Mouse (Mus musculus) neural tube, embryonic 12.5 days (tissue): ENCODE results near the gene Rnf180. TPM values are rescaled to one million over a fixed set of nuclear protein-coding genes. Genes with fewer than 3 reads are reported as not detected.
"Not testable (repeated sequence)": the region's sequence is repeated elsewhere in the genome, so short reads cannot be mapped to it uniquely, and the experiment has no call there.

Experiments
- ATAC-seq: fragments of 200-750 bp; cut with Nextera tagmentation; 2 replicates; pipeline ENCODE4 v1.8.0; 2017; ENCODE audit warnings: low read depth, mild to moderate bottlenecking, moderate TSS enrichment, moderate library complexity; ENCODE audit not compliant: low FRiP score
- H3K27ac ChIP-seq: fragments of 300-500 bp; sonication (generic); 2 replicates; pipeline ENCODE4 v1.5.1; 2016
- H3K27me3 ChIP-seq: fragments of 300-500 bp; sonication (generic); replicated peaks from 2 replicates; pipeline ENCODE4 v1.6.1; 2016; ENCODE audit warnings: mild to moderate bottlenecking
- H3K36me3 ChIP-seq: fragments of 300-500 bp; sonication (generic); 2 replicates; pipeline ENCODE4 v1.6.1; 2016; ENCODE audit warnings: mild to moderate bottlenecking
- H3K4me1 ChIP-seq: fragments of 300-500 bp; sonication (generic); 2 replicates; pipeline ENCODE4 v1.6.1; 2016
- H3K4me2 ChIP-seq: fragments of 300-500 bp; sonication (generic); replicated peaks from 2 replicates; pipeline ENCODE4 v1.6.1; 2016; ENCODE audit warnings: mild to moderate bottlenecking
- H3K4me3 ChIP-seq: fragments of 300-500 bp; sonication (generic); 2 replicates; pipeline ENCODE4 v1.5.1; 2016
- H3K9ac ChIP-seq: fragments of 300-500 bp; sonication (generic); 2 replicates; pipeline ENCODE4 v1.6.1; 2016; ENCODE audit warnings: mild to moderate bottlenecking
- H3K9me3 ChIP-seq: fragments of 300-500 bp; sonication (generic); 2 replicates; pipeline ENCODE4 v1.6.1; 2016; ENCODE audit warnings: mild to moderate bottlenecking
- WGBS: fragments of 180-500 bp; shearing (Covaris S2); methylation state at CpG from one replicate; pipeline ENCODE4 v1.1.7; 2016; 5-methylcytosine and 5-hydroxymethylcytosine counted together
- polyA plus RNA-seq: library from polyadenylated mRNA; unstranded; fragments of >200 nt; fragmentation: Nextera tagmentation; extraction: Ambion mirVana; gene quantifications from 2 replicates; pipeline ENCODE4 v1.2.1, GENCODE M21; 2016

Gene Rnf180
- polyA plus RNA-seq, result 12.8 and 13.0 TPM in 2 replicates

- peak within 1 kb of the TSS; percentile 83 for H3K4me2 ChIP-seq
- no peak for ATAC-seq
- peaks cover 13% of the 10 kb centered on the region for H3K4me1 ChIP-seq
- H3K4me3 ChIP-seq, result peak within 1 kb of the TSS; percentile 85
- H3K36me3 ChIP-seq, result no peaks in the 10 kb centered on the region
- H3K27ac ChIP-seq, result peak within 1 kb of the TSS; percentile 20; the same call in 1 of the 2 replicates
- H3K9me3 ChIP-seq, result no peaks in the 10 kb centered on the region
- H3K27me3 ChIP-seq, result no peaks in the 10 kb centered on the region
- peak within 1 kb of the TSS; percentile 94 for H3K9ac ChIP-seq
- WGBS, result 59% methylated on average over 11 of the region's 11 CpGs
Measured at GRCm38 (mm10) chr13:105294715-105295114, at the start of gene Rnf180. TSS of gene Rnf180 (minus strand) at chr13:105294815.

GRCm38 (mm10) chr13:105331199-105331968 lies 36.8 kb upstream of the Rnf180 start:
- Histone ChIP-seq H3K4me2 (no peak overlapping the region), H3K9me3 (no peaks in the 10 kb centered on the region), H3K27me3 (no peaks in the 10 kb centered on the region), H3K9ac (no peak overlapping the region), H3K36me3 (no peaks in the 10 kb centered on the region), H3K4me1 (no peaks in the 10 kb centered on the region), H3K27ac (no peak overlapping the region), H3K4me3 (no peak overlapping the region)
- 79% methylated on average over 5 of the region's 5 CpGs for WGBS
- ATAC-seq, result no peak

- Histone ChIP-seq H3K4me3 (no peak overlapping the region), H3K9ac (no peak overlapping the region), H3K36me3 (no peaks in the 10 kb centered on the region), H3K4me2 (no peak overlapping the region), H3K9me3 (no peaks in the 10 kb centered on the region), H3K4me1 (no peaks in the 10 kb centered on the region), H3K27me3 (no peaks in the 10 kb centered on the region), H3K27ac (no peak overlapping the region)
- WGBS, result 79% methylated on average over 1 of the region's 1 CpGs
- no peak for ATAC-seq
Measured at GRCm38 (mm10) chr13:105326946-105327345, 32.3 kb upstream of the Rnf180 start.

GRCm38 (mm10) chr13:105316926-105317325 lies 22.3 kb upstream of the Rnf180 start:
- 91% methylated on average over 1 of the region's 1 CpGs for WGBS
- no peaks in the 10 kb centered on the region for H3K4me1 ChIP-seq
- no peaks in the 10 kb centered on the region for H3K9me3 ChIP-seq
- H3K27ac ChIP-seq, result no peak overlapping the region
- no peak overlapping the region for H3K4me3 ChIP-seq
- no peaks in the 10 kb centered on the region for H3K27me3 ChIP-seq
- H3K36me3 ChIP-seq, result no peaks in the 10 kb centered on the region
- H3K9ac ChIP-seq, result no peak overlapping the region
- no peak for ATAC-seq
- H3K4me2 ChIP-seq, result no peak overlapping the region

DNA sequence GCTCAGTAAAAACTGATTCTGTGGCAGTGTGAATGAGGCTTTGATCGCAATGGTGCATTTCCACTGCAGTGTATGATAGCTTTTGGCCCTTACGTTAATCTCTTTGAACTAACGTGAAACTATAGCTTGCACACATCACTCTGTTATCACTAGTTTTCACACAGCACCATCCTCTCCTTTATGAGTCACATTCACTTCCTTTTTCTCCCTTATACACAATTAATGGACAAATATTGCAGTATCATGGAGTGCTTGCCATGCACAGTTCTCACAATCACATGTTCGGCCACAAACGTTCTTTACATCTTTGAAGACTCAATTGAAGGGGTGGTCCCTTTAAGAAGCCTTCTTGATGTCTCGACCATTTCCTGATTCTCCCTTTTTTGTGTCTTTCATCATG lies 21.4 kb upstream of the Rnf180 start:
- WGBS, result 84% methylated on average over 6 of the region's 6 CpGs
- H3K4me3 ChIP-seq, result no peak overlapping the region
- H3K36me3 ChIP-seq, result no peaks in the 10 kb centered on the region
- no peak for ATAC-seq
- H3K9ac ChIP-seq, result no peak overlapping the region
- H3K27me3 ChIP-seq, result no peaks in the 10 kb centered on the region
- H3K9me3 ChIP-seq, result no peaks in the 10 kb centered on the region
- no peak overlapping the region for H3K4me2 ChIP-seq
- H3K27ac ChIP-seq, result no peak overlapping the region
- no peaks in the 10 kb centered on the region for H3K4me1 ChIP-seq

GRCm38 (mm10) chr13:105312763-105313162 lies 18.1 kb upstream of the Rnf180 start:
- no peak for ATAC-seq
- WGBS, result 87% methylated on average over 6 of the region's 6 CpGs
- no peak overlapping the region for H3K4me2 ChIP-seq
- H3K9me3 ChIP-seq, result no peaks in the 10 kb centered on the region
- no peaks in the 10 kb centered on the region for H3K27me3 ChIP-seq
- no peaks in the 10 kb centered on the region for H3K36me3 ChIP-seq
- no peaks in the 10 kb centered on the region for H3K4me1 ChIP-seq
- no peak overlapping the region for H3K4me3 ChIP-seq
- no peak overlapping the region for H3K27ac ChIP-seq
- no peak overlapping the region for H3K9ac ChIP-seq

- not testable (repeated sequence) for H3K4me3 ChIP-seq, H3K4me2 ChIP-seq, H3K9me3 ChIP-seq, H3K4me1 ChIP-seq, H3K9ac ChIP-seq, H3K27me3 ChIP-seq, H3K36me3 ChIP-seq, ATAC-seq, H3K27ac ChIP-seq
- WGBS, result 84% methylated on average over 4 of the region's 4 CpGs
Measured at GRCm38 (mm10) chr13:105310562-105310961, 15.9 kb upstream of the Rnf180 start.

DNA sequence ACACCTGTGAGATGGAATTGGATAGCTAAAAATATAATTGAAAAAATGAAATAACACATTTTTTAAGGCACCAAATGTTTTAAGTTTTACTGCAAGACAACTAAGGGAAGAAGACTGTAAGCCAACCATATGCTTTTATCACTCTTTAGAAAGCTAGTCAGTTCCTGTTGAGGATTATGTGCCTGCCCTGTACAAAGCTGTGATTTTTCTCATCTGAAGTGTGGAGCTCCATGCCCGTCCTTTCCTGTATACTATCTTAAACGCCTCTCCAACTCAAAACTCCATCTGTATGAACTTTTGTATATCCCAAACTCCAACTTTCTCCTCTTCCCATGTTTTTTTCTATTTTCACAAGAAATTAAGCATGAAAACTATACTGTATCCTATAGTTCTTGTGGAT lies 10.9 kb upstream of the Rnf180 start:
- no peak overlapping the region for H3K27ac ChIP-seq
- WGBS, result 90% methylated on average over 2 of the region's 2 CpGs
- no peak overlapping the region for H3K4me3 ChIP-seq
- H3K27me3 ChIP-seq, result no peaks in the 10 kb centered on the region
- no peaks in the 10 kb centered on the region for H3K4me1 ChIP-seq
- H3K9me3 ChIP-seq, result no peaks in the 10 kb centered on the region
- ATAC-seq, result no peak
- no peak overlapping the region for H3K9ac ChIP-seq
- no peaks in the 10 kb centered on the region for H3K36me3 ChIP-seq
- no peak overlapping the region for H3K4me2 ChIP-seq

GRCm38 (mm10) chr13:105304054-105304453 lies 9.4 kb upstream of the Rnf180 start:
- no peak for ATAC-seq
- Histone ChIP-seq H3K27me3 (no peaks in the 10 kb centered on the region), H3K36me3 (no peaks in the 10 kb centered on the region), H3K27ac (no peak overlapping the region), H3K9me3 (no peaks in the 10 kb centered on the region), H3K9ac (no peak overlapping the region), H3K4me3 (no peak overlapping the region), H3K4me2 (no peak overlapping the region), H3K4me1 (no peaks in the 10 kb centered on the region)
- WGBS, result 60% methylated on average over 4 of the region's 4 CpGs

DNA sequence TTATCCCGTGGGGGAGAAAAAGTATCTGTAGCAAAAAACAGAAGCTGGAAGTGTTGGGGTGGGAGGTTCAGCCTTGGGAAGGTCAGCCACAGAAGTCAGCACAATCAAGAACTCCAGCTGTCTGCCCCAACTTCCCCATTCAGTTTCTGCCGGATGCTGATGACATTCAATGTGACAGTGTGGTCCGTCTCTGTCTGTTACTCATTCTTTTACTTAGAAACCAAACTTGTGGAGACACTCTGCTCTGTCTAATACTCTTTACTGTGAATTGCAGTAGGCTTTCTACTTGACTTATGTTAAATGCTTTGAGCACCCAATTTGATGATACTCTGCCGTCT lies 5.4 kb upstream of the Rnf180 start:
- Histone ChIP-seq H3K27me3 (no peaks in the 10 kb centered on the region), H3K4me1 (no peaks in the 10 kb centered on the region), H3K4me2 (no peak overlapping the region), H3K9me3 (no peaks in the 10 kb centered on the region), H3K36me3 (no peaks in the 10 kb centered on the region), H3K9ac (no peak overlapping the region), H3K27ac (no peak overlapping the region), H3K4me3 (no peak overlapping the region)
- WGBS, result 81% methylated on average over 4 of the region's 4 CpGs
- ATAC-seq, result no peak

GRCm38 (mm10) chr13:105299162-105300008 lies 4.8 kb upstream of the Rnf180 start:
- 67% methylated on average over 4 of the region's 4 CpGs for WGBS
- no peak overlapping the region for H3K4me2 ChIP-seq
- ATAC-seq, result no peak

GRCm38 (mm10) chr13:105293781-105294667 lies 591 bp downstream of the Rnf180 start:
- peaks cover 5% of the 10 kb centered on the region; the same call in 1 of the 2 replicates for H3K36me3 ChIP-seq
- peak overlapping the region; percentile 94 for H3K9ac ChIP-seq
- peaks cover 13% of the 10 kb centered on the region for H3K4me1 ChIP-seq
- H3K27me3 ChIP-seq, result no peaks in the 10 kb centered on the region
- peak overlapping the region; percentile 85 for H3K4me3 ChIP-seq
- WGBS, result 1% methylated on average over 86 of the region's 91 CpGs
- H3K4me2 ChIP-seq, result peak overlapping the region; percentile 83
- H3K27ac ChIP-seq, result peak overlapping the region; percentile 20; the same call in 1 of the 2 replicates
- H3K9me3 ChIP-seq, result no peaks in the 10 kb centered on the region
- ATAC-seq, result peak; percentile 89

More at GRCm38 (mm10) chr13:105299162-105300008, 4.8 kb upstream of the Rnf180 start:
- Histone ChIP-seq H3K27me3 (no peaks in the 10 kb centered on the region), H3K9me3 (no peaks in the 10 kb centered on the region), H3K9ac (no peak overlapping the region), H3K27ac (no peak overlapping the region), H3K4me1 (no peaks in the 10 kb centered on the region), H3K4me3 (no peak overlapping the region), H3K36me3 (no peaks in the 10 kb centered on the region)
